Mouse (Mus musculus) T-helper 1 cell (primary cell): ENCODE measurements at regions not wholly inside any gene's neighbourhood (a gene's known extent, or its start where the extent isn't known, plus 50 kb on each side); places are given as distances from the start of the nearest gene placed in this dataset.

ENCODE experiments used
- in situ Hi-C: fragments of 300-600 bp; cut with MboI, MseI; formaldehyde crosslinking; loops from one replicate; pipeline ENCODE4 v1.15.1; 2025; ENCODE audit warnings: high pct_unique_total_duplicates

- in situ Hi-C loops, result no loop called here
Measured at GRCm38 (mm10) chrX:166725761-166726503, 140.4 kb upstream of the Egfl6 start.

GRCm38 (mm10) chrX:166718075-166718474 lies 132.6 kb upstream of the Egfl6 start:
- in situ Hi-C loops, result no loop called here

- in situ Hi-C loops, result no loop called here
Measured at GRCm38 (mm10) chrX:166709306-166709705, 123.8 kb upstream of the Egfl6 start.

DNA sequence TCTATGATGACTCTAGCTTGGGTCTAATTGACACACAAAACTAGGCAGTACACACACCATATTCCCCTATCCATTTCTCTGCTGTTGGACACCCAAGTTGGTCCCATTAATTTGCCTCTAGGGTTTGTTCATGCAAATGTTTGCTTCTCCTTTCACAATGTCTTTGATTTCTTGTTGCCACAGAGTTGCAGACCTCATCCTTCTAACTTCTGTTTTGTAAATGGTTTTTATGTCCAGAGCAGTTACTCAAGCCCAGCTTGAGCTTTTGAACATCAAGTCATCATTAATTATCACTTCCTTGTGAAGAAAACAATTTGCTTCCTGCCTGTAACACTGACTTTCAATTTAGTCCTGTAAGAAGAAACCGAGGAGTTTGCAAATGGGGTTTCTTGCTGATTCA lies 122.6 kb upstream of the Egfl6 start:
- in situ Hi-C loops, result no loop called here

DNA sequence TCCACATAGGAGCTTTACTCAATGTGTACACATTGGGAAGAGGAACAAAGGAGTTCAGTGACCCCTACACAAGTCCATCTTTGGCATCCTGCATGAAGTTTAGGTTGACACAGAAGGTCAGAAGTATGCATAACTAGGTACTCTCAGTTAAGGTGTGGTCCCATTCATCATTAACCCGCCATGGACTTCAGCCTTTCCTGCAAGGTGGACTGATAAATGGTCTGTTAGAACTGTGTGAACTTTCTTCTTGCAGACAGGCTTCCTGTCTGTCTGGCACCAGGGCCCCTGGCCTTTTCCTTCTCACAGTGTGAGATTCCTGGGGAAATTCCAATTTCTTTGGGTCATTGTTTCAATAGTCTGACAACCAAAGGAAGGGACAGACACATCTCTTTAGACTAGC lies 121.5 kb upstream of the Egfl6 start:
- in situ Hi-C loops, result no loop called here

DNA sequence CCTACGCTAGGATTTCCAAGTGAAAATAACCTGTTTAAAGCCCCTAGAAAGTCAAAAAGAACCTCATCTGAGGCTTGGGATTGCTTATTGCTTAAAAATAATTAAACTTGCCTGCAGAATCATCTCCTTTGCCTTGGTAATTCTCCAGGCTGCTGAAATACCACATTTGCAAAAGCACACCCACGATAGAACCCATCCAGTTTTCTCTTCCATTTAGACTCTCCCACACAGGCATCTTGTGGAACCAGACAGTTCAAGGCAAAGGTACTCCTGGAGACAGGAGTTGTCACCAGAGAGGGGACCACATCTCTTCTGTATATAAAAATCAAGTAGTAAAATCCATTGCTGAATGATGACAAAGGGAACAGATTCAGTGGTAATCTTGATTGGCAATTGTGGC lies 118.8 kb upstream of the Egfl6 start:
- in situ Hi-C loops, result no loop called here

DNA sequence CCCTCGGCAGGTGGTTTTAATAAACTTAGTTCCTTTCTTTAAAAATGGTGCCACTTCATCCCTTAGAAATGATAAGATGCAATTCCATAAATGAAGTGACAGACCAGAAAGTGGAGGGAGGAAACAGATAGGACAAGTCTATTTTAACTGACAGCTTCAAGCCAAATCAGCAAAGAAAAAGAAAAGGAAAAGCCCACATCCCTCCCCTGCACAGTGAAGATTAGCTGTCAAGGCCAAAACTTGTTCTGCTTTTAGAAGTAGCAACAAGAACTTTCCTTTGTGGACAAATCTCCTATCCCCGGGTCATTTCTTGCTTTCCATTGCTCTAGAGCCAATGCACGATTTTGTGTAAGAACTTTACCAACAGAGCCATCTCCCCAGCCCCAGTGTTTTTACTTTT lies 108.7 kb upstream of the Egfl6 start:
- in situ Hi-C loops, result no loop called here

DNA sequence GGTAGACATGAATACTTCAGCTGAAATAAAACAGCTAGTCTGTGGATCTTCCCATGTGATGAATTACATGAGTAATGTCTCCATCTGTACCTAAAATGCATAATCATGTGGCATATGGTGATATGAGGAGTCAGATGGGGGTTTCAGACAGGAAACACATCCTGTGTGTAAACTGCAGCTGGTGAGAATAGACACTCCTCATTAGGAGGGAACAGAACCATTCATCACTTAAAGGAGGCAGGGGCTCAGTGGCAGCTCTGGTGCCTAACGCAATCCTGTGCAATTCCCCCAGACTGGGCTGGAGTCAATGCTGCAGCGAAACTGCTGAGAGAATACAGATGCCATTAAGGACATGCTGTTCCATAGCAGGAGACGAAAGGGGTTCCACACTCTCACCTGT lies 103.3 kb upstream of the Egfl6 start:
- in situ Hi-C loops, result no loop called here

DNA sequence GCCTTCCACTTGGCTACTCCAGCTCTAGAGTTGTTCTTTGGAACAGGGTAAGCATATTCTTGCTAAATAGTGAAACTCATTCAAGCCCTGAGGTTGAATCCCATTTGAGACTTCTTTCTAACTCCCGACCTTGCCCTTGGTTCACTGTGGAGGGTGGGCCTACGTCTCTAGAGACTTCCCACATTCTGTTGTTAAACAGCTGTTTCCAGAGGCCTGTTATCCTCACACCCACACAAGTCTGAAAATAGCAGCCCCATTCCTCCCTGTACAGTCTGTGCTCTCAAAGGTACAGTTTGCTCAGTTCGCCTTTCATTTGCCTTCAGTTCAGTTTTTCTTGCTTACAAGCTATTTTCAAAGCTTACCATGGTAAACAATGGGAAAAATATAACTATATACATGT lies 87.9 kb upstream of the Egfl6 start:
- in situ Hi-C loops, result no loop called here

DNA sequence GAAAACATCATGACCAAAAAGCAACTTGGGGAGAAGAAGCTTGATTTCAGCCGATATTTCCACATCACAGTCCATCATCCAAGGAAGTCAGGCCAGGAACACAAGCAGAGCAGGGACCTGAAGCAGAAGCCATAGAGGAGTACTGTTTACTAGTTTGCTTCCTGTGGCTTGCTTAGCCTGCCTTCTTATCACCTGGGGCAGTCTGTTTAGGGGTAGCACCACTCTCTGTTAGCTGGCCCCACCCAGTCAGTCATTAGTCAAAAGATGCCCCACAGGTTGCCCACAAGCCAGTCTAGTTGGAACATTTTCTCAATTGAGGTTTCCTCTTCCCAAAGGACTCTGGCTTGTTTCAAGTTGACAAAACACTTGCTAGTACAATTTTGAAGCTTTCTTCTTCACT lies 87.1 kb upstream of the Egfl6 start:
- in situ Hi-C loops, result no loop called here

DNA sequence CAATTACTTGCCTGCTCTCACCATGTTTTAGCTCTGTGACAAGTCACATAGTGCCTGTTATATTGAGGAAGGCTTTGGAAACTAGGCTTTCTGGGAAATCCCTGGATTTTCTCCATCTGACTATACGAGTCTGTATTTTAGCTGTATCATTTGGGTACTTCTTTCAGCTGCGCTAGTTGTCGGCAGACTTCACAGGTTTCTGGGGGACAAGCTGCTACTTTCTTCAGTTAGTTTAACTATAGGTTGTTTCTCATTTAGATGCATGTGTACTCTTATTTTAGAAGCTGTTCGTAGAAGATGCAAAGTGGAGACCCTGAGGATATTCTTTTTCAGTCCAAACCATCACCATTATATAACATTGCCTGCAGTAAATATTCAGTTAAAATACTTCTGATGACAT lies 86.3 kb upstream of the Egfl6 start:
- in situ Hi-C loops, result no loop called here

GRCm38 (mm10) chrX:166666304-166666703 lies 80.8 kb upstream of the Egfl6 start:
- in situ Hi-C loops, result no loop called here

DNA sequence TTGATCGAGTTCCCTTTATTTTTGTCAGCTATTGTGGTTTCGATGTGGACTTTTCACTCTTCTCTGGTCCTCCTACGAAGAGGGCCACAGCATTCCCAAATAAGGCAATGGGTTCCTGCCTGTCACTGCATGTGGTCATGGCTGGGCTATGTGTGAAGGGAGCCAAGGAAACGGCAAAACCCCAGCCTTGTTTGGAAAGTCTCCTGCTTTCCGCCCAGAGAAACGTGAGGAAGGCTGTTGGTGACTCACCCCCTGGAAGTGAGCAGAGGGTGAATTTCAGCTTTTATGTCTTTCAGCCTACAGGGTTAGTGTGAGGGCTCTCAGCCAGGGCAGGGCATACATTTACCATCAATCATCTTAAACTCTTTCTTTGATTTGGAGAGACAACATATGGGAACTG lies 76.3 kb upstream of the Egfl6 start:
- in situ Hi-C loops, result no loop called here

GRCm38 (mm10) chrX:166661043-166661718 lies 75.7 kb upstream of the Egfl6 start:
- in situ Hi-C loops, result no loop called here

DNA sequence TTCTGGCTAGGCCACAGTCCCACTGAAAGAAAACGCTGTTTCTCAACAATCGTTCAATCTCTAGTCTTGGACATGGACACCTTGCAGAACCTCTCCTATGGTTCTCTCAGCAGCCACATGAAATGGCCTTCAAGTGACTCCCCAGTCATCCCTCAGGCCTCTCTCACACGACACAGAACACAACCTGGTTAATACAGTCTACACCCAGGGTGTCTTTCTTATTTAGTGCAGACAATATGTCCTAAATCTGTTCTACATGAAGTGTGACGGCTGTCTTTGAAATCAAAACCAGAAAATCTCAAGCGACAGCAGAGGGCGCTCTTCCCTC lies 75.2 kb upstream of the Egfl6 start:
- in situ Hi-C loops, result no loop called here

DNA sequence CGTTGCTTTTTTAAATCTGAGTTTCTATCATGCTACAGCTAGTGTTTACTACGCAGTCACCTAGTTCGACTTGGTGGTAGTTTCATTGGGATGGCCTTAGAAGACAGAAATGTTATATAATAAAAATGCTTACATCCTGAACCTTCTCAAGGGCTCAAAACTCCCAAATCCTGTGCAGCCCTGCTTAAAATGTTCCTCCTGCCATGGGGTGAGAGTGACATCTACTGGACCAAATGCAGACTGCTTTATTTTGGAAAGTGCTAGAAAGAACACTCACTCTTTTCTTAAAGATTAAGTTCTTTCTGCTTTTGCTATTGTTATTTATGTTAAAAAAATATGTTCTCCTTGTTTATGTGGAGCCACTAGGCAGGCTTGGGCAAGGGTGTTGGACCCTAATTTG lies 66.9 kb upstream of the Egfl6 start:
- in situ Hi-C loops, result loop anchor here (5.0 kb wide), 1 partner anchor 485 kb away; no protein-coding TSS in a partner anchor

- in situ Hi-C loops, result no loop called here
Measured at GRCm38 (mm10) chrX:166645713-166646112, 60.2 kb upstream of the Egfl6 start.

DNA sequence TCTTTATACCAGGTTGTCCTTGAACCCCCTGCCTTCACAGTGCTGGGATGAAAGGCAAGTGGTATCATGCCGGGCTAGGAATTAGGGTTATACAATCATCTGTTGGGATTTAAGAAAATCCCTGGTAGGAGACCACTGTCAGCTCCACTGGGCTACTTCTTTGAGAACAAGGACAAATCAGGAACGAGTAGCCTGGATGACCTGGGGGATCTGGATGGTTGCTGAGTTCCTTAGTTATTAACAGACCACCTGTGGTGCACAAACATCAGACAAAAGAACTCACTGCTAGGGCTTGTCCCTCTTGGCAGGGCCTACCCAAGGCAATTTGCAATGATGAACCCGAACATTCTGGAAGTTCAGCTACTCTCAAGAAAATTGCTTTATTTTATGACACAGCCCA lies 55.7 kb upstream of the Egfl6 start:
- in situ Hi-C loops, result no loop called here

DNA sequence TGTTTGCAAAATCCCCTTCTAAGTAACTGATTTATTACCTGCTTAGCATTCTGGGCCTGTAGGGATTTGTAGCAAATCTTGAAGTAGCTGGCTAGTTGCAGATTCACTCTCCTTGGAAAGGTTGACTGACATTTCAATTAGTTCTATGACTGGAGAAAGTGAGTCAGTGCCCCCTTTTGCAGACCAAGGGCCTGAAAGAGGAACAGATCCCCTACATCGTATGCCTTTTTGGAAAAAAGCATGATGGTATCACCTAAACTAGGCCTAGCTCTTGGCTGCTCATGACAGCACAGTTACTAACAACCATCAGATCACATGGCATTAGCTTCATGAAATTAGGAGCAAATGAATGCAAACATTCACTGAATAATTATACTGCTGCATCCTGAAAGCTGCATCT lies 54.7 kb upstream of the Egfl6 start:
- in situ Hi-C loops, result no loop called here
